Mouse (Mus musculus): ENCODE results near the gene Antxr1.

Antxr1 gene

DNA sequence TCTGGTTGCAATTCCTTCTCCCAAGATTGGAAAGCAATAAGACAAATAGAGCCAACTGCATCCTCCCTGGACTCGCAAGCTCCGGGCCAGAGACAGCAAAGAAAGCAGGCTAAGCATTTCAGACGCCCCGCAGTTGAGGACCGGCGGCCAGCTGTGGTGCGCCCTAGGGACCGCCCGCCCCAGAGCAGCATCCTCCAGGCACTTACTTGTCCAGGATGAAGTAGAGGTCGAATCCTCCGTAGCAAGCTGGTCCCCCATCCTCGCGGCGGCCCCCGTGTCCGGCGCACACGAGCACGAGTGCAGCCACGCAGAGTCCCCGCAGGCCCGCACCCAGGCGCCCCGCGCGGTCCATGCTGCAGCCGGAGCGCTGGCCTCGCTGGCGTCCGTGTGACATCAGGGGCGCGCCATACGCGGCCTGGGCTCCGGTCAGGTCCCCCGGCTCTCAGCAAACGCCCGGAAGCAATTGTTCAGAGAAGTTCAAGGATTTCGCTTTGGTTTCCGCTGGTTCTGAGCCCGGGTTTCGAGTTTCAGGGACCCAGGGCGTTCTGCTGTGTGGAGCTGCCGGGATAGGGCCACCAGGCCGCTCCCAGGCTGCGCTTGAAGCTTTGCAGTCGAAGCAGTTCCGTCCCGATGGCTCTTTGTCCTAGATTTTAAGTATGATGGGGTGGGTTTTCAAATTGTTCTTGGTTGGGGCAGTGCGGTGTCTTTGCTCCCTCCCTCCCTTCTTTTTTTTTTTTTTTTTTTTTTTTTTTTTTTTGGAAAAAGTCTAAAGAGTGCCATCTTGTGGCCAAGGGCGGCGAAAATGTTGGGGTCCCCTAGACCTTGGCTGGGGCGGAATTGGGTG, at the start of gene Antxr1:
Gene Antxr1, minus strand, starts transcription at position 731 of the 844 bp plus-strand sequence.
- peak; percentile 42 to 48 for DNase-seq

GRCm38 (mm10) chr6:87384761-87385160, 49.1 kb upstream of the Antxr1 start:
- no peak for DNase-seq

GRCm38 (mm10) chr6:87383926-87384691, 48.5 kb upstream of the Antxr1 start:
- peak; percentile 17 to 28 for DNase-seq

DNA sequence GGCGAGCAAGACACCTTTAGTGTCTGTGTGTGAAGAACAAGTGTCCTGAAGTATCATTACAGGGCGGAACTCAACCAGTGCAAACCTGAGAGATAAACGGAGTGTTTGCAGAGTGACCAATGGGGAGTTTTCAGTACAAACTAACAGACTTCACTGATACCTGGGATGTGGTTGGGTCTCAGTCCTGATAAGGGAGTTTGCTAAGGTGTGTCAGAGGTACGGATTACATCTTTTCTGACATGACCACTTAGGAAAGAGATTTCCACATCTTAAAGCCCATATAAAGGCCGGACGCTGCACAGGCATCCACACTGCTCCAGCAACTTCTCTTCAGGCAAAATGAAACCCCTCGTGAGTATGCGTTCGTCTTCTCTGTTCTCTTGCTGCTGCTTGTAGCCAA, 37.4 kb upstream of the Antxr1 start, which contains the start of gene Gkn2:
Gene Gkn2, plus strand, starts transcription at position 301 of the 400 bp plus-strand sequence.
- DNase-seq: no peak

DNA sequence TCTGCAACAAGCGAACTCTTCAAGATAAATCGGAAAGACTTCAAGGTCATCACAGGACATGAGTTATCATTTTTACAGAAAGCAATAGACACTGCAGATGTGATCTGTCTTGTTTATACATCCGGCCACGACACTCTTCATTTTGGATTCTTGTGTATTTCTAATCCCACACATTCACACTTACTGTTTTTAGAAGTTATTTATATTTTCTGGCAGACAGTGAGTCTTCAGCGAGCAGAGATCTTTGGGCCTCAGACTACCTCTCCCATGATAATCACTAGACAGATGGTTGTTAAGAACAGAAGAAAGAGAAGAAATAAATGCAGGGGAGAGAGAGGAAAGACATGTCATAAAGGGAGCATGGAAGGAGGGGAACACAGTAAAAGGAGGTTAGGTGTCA, 33.6 kb upstream of the Antxr1 start:
- no peak for DNase-seq

DNA sequence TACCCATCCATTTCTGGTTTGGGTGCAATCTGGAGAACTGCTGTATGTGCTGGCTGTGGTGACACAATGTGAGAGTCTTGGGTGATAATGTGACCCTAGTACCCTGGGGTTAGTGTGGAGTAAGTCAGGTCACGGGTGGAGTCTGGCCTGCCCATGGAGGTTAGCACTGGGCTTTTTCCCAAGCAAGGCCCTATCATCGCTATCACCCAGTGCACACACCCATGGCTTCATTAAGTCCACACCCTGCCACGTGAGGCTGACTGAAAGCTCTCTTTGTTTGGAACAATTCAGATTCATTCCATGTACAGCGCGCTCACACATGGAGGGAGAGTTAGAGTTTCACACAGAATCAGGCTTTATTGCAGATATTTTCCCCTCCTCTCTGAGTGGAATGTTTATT, 18.8 kb upstream of the Antxr1 start:
- no peak for DNase-seq

GRCm38 (mm10) chr6:87350829-87351228, 15.2 kb upstream of the Antxr1 start, which contains the start of gene Gkn1:
Gkn1 (minus strand) TSS chr6:87350942.
- no peak for DNase-seq

GRCm38 (mm10) chr6:87335935-87336295, 294 bp upstream of the Antxr1 start:
- DNase-seq: no peak

- no peak for DNase-seq
These were observed 1.1 kb downstream of the Antxr1 start for GRCm38 (mm10) chr6:87334361-87335090.

GRCm38 (mm10) chr6:87332380-87332779, 3.2 kb downstream of the Antxr1 start:
- no peak for DNase-seq

DNA sequence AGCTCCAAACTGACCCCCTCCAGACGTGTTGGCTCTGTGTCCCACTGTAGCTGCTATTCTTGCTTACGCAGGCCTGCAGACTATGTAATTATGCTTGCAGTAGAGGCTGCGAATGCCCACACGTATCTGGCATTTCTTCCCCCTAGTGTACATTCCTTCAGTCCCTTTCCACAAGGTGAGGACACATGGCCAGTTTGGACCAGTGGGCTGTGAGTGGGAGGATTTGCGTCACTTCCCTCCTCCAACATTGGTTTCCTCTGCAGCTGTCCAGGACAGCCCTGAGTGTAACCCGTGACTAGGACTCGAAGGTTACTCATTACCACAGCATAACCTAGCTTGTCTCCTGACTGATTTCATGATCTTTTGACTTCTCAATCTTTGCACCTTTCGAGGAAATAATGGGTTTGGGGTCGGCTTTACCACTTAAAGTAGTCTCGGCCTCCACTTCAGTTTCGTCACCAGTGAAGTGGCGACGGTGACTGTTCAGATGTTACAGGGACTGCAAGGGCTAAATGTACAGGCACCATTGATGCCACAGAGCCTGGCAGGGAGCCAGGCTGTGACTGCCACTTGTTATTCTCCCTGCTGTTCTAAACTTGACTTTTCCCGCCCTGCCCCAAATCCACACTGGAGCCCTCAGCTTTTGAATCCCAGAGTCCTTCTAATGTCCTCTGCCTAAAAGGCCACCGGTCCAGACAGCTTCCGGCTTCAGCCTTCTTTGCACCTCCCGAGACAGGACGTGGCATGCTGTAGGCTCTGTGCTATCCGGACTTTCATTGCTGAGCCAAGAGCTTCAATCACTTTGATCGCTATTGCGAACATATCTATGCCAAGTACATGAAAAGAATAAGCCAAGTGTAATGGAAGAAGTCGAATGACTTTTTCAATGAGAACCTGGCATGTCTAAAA, 7.1 kb downstream of the Antxr1 start:
- no peak for DNase-seq

- no peak for DNase-seq
These were observed 8.7 kb downstream of the Antxr1 start for GRCm38 (mm10) chr6:87326932-87327331.

DNA sequence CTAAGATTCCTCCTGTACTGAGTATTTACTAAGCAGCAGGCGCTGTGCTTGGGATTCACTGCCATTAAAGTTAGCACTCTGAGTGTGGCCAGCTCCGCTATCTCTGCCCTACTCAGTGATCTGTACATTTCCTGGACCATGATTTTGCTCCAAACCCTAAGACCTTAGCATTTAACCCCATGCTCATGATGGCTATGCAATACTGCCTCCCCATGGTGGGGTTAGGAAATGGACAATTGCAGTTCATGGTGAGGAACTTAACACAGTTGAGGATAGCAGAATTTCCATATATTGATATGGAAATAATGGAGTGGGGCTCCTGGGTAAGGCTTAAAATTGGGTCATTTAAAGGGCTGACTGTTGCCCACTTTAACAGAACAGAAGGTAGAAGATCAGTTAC, 12.2 kb downstream of the Antxr1 start:
- DNase-seq: peak; percentile 78 to 84

- DNase-seq: no peak
These were observed 17.0 kb downstream of the Antxr1 start for GRCm38 (mm10) chr6:87318651-87319050.

- no peak for DNase-seq
These were observed 18.7 kb downstream of the Antxr1 start for GRCm38 (mm10) chr6:87316966-87317365.

GRCm38 (mm10) chr6:87312761-87313160, 22.9 kb downstream of the Antxr1 start:
- DNase-seq: no peak

DNA sequence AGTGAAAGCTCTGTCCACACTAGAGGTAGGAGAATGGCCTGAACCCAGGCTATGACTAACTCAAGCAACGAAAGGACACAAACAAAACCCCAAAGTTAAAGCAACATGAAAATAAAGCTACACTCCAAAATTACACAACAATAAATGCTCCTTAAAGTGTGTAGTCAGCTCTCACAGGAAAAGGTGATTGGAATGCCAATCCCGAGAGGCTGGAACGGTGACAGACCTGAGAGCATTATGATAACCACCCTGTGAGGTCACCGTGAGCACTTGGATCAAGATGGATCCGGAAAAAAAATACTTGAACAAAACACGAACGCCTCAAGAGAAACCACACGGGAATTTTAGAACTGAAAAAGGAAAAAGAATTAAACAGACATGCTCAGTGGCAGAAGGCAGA, 31.1 kb downstream of the Antxr1 start:
- DNase-seq: no peak

- DNase-seq: no peak
These were observed 32.9 kb downstream of the Antxr1 start for GRCm38 (mm10) chr6:87302746-87303145.

GRCm38 (mm10) chr6:87301991-87302390, 33.6 kb downstream of the Antxr1 start:
- DNase-seq: no peak

DNA sequence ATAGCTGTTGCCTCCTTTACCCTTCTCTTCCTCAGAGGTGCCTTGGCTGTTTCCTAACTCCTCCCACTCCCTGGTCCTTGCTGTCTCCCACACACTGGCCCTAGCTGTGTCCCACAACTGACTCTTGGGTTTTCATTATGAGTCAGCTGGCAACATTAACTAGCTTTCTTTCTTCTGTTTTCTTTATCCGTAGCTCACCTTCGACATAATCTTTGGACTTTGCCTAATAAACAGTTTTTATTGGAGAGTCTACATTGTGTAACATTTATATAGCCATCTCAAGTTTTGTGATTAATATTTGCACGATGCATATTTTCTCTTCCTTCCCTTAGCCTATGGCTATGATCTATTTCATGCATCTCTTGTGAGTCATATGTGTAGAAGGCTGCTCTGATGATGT, 40.7 kb downstream of the Antxr1 start:
- DNase-seq: no peak

GRCm38 (mm10) chr6:87292911-87293851, 42.4 kb downstream of the Antxr1 start:
- no peak for DNase-seq

Data from B cell, adult 2 months (primary cell).